Comparison of ENCODE assay signal across 11 mouse cellular contexts in genomic region chr7:79308455-79309030, GRCm38 (mm10). TPM values are rescaled to one million over a fixed set of nuclear protein-coding genes. Genes with fewer than 3 reads are reported as not detected.
DNase-seq lines count a peak whose midpoint lies in the region; ATAC-seq and TF ChIP-seq lines count a peak whose summit lies in the region.
"Had no signal": no experiment of that assay in that cellular context is flagged by ENCODE, and none has a peak within 500 bp of the region (broad histone marks: within the 10 kb centered on the region; RNA-seq: fewer than 3 reads in every experiment).

No protein-coding gene starts in this region.

- no peak for TF ChIP-seq POLR2A in heart, adult 2 months (IDR thresholded peaks at IDR 0.05; ENCODE audit: insufficient read depth, low read depth, low read length)

- peaks cover 17% of the 10 kb centered on the region for H3K4me1 ChIP-seq in heart, adult 2 months (ENCODE audit: control insufficient read depth, insufficient read depth, low read length)
- peaks cover 62% of the 10 kb centered on the region for H3K4me1 ChIP-seq in liver, postnatal 0 days (ENCODE audit: insufficient read depth)

- no peak overlapping the region for H3K4me2 ChIP-seq in liver, postnatal 0 days (ENCODE audit: low read depth, low read length)
- H3K4me2 ChIP-seq: intestine, embryonic 15.5 days had no signal

- DNase-seq in heart, adult 2 months: no peak
- DNase-seq in heart, postnatal 36 days: no peak
- DNase-seq in 3134 (ENCODE audit: extremely low read depth, insufficient read length, low spot score): peak; percentile 43
- DNase-seq in adrenal gland, postnatal 14 days: peak; percentile 67
- no peak for DNase-seq in liver, postnatal 0 days
- no peak for DNase-seq in thymus, postnatal 4 days
- no peak for DNase-seq in spleen, adult 18-20 months
- DNase-seq in lung, postnatal 25 days (ENCODE audit: low spot score): no peak
- DNase-seq: cerebellum, adult 8-10 months had no signal

- H3K4me3 ChIP-seq in heart, adult 2 months: no peak overlapping the region
- H3K4me3 ChIP-seq in liver, postnatal 0 days (ENCODE audit: low read depth, low read length): no peak overlapping the region
- H3K4me3 ChIP-seq: intestine, embryonic 15.5 days had no signal

- no peaks in the 10 kb centered on the region for H3K27me3 ChIP-seq in heart, adult 2 months (ENCODE audit: control insufficient read depth, insufficient read depth, low read length)
- no peaks in the 10 kb centered on the region for H3K27me3 ChIP-seq in liver, postnatal 0 days (ENCODE audit: insufficient read depth, low read length)
- H3K27me3 ChIP-seq: intestine, embryonic 15.5 days had no signal

- H3K9ac ChIP-seq in heart, adult 2 months (ENCODE audit: low read depth, low read length): no peak overlapping the region
- no peak overlapping the region for H3K9ac ChIP-seq in liver, postnatal 0 days (replicated peaks)
- H3K9ac ChIP-seq: intestine, embryonic 15.5 days had no signal

- peak overlapping the region; percentile 69 for H3K27ac ChIP-seq in heart, adult 2 months
- peak overlapping the region; percentile 91 for H3K27ac ChIP-seq in liver, postnatal 0 days (ENCODE audit: low read depth)
- H3K27ac ChIP-seq: intestine, embryonic 15.5 days had no signal

- H3K36me3 ChIP-seq in heart, adult 2 months (ENCODE audit: control insufficient read depth, insufficient read depth, low read length): peaks cover 5% of the 10 kb centered on the region; the same call in 1 of the 2 replicates
- H3K36me3 ChIP-seq in liver, postnatal 0 days (replicated peaks; ENCODE audit: insufficient read depth, low read length): peaks cover 11% of the 10 kb centered on the region
- H3K36me3 ChIP-seq: intestine, embryonic 15.5 days had no signal

- H3K9me3 ChIP-seq in liver, postnatal 0 days (ENCODE audit: low read length): no peaks in the 10 kb centered on the region
- H3K9me3 ChIP-seq: intestine, embryonic 15.5 days had no signal

- no peak for TF ChIP-seq CTCF in heart, adult 2 months (IDR thresholded peaks at IDR 0.05)
- no peak for TF ChIP-seq CTCF in liver, postnatal 0 days (IDR thresholded peaks at IDR 0.05; ENCODE audit: low read depth)

- H3K79me2 ChIP-seq in heart, adult 2 months (replicated peaks; ENCODE audit: control insufficient read depth, insufficient read depth, low read length): no peaks in the 10 kb centered on the region; the same call in 1 of the 2 replicates

- TF ChIP-seq EP300 in heart, adult 2 months (IDR thresholded peaks at IDR 0.05; ENCODE audit: insufficient read depth, low read depth, low read length): no peak
- no peak for TF ChIP-seq EP300 in liver, postnatal 0 days (IDR thresholded peaks at IDR 0.05; ENCODE audit: low read depth)

- no peak for ATAC-seq in liver, postnatal 0 days
- ATAC-seq: activated CD4-positive, CD25-positive, alpha-beta regulatory T cell, adult 4 months; intestine, embryonic 15.5 days had no signal

- intact Hi-C loops in heart, adult 2 months (cut with DNase I): loop anchor here (2.0 kb wide), 1 partner anchor 34 kb away; no protein-coding TSS in a partner anchor
- intact Hi-C loops in heart, postnatal 36 days (cut with DNase I): loop anchor here (2.0 kb wide), 2 partner anchors 36 to 54 kb away; partner anchors contain the start of gene Abhd2

- 44% methylated on average over 8 of the region's 8 CpGs for WGBS in heart, adult 2 months
- 67% methylated on average over 8 of the region's 8 CpGs for WGBS in liver, postnatal 0 days (ENCODE audit: insufficient replicate concordance)

RNA-seq across cellular contexts. Expression of gene Abhd2, which starts 35.5 kb away (rescaled TPM):
- total RNA-seq in heart, adult 2 months (2021): 10 to 100 TPM; 33.8 to 36.3 TPM
- polyA plus RNA-seq in heart, adult 2 months (2012; rRNA removed): 8.4 and 15.8 TPM in 2 replicates
- 10 to 100 TPM; 29.7 to 37.5 TPM for total RNA-seq in heart, postnatal 36 days (2021)
- 485 and 569 TPM in 2 replicates for total RNA-seq in adrenal gland, postnatal 14 days (2021)
- 38.2 and 49.3 TPM in 2 replicates for polyA plus RNA-seq in liver, postnatal 0 days (2015; fragmentation: Nextera tagmentation; extraction: Ambion mirVana)

Comparison
In these comparisons a context has a peak if more than half of its experiments do, and no peak if none do; other contexts are left out.
1. DNase-seq: peak in 3134 (single experiment) and adrenal gland, postnatal 14 days (single experiment); none in heart, adult 2 months (0 of 2), heart, postnatal 36 days (0 of 2), liver, postnatal 0 days (single experiment), thymus, postnatal 4 days (single experiment), spleen, adult 18-20 months (0 of 2) and lung, postnatal 25 days (single experiment).
2. RNA of gene Abhd2, which starts 35.5 kb away (total RNA-seq): 485 to 569 TPM in adrenal gland, postnatal 14 days; 29.7 to 37.5 TPM in heart, postnatal 36 days and 33.8 to 36.3 TPM in heart, adult 2 months; every median in the first group is over 10 times any median in the second.